Mouse (Mus musculus) liver, adult 2 months (tissue): ENCODE data around the gene Fam57a.

ENCODE experiments used
- CTCF ChIP-seq: fragments of 200-500 bp; IDR thresholded peaks from 2 replicates; pipeline ENCODE4 v1.5.1; 2011; ENCODE audit warnings: low read depth, low read length, control low read depth
- POLR2A ChIP-seq: fragments of 200-500 bp; IDR thresholded peaks from 2 replicates; pipeline ENCODE4 v1.6.1; 2011; ENCODE audit warnings: low read length, control low read depth; ENCODE audit not compliant: insufficient read depth; ENCODE audit errors: extremely low read depth

- TF ChIP-seq POLR2A (no peak), CTCF (no peak)
Observed at GRCm38 (mm10) chr11:76150980-76151379, 28.5 kb upstream of the Fam57a start.
